Mouse (Mus musculus): Measurements from ENCODE around the gene Prmt3.

Gene Prmt3

GRCm38 (mm10) chr7:49803511-49803910, 25.4 kb downstream of the Prmt3 start:
- DNase-seq, result no peak

- DNase-seq, result no peak
These were observed 26.6 kb downstream of the Prmt3 start for GRCm38 (mm10) chr7:49804638-49805165.

GRCm38 (mm10) chr7:49805618-49806017, 27.5 kb downstream of the Prmt3 start:
- no peak for DNase-seq

GRCm38 (mm10) chr7:49807093-49807682, 29.0 kb downstream of the Prmt3 start:
- DNase-seq, result no peak

GRCm38 (mm10) chr7:49807846-49808622, 29.9 kb downstream of the Prmt3 start:
- DNase-seq, result no peak

- DNase-seq, result no peak
These were observed 31.0 kb downstream of the Prmt3 start for GRCm38 (mm10) chr7:49809100-49809499.

- DNase-seq, result no peak
These were observed 31.4 kb downstream of the Prmt3 start for GRCm38 (mm10) chr7:49809562-49809961.

GRCm38 (mm10) chr7:49811346-49811745, 33.2 kb downstream of the Prmt3 start:
- DNase-seq, result no peak

GRCm38 (mm10) chr7:49819393-49819792, 41.2 kb downstream of the Prmt3 start:
- no peak for DNase-seq

GRCm38 (mm10) chr7:49821370-49821769, 43.2 kb downstream of the Prmt3 start:
- DNase-seq, result no peak

GRCm38 (mm10) chr7:49822028-49822427, 43.9 kb downstream of the Prmt3 start:
- no peak for DNase-seq

GRCm38 (mm10) chr7:49823595-49823994, 45.4 kb downstream of the Prmt3 start:
- DNase-seq, result no peak

GRCm38 (mm10) chr7:49824043-49824442, 45.9 kb downstream of the Prmt3 start:
- DNase-seq, result no peak

GRCm38 (mm10) chr7:49824581-49824980, 46.4 kb downstream of the Prmt3 start:
- DNase-seq, result no peak

GRCm38 (mm10) chr7:49825492-49825891, 47.3 kb downstream of the Prmt3 start:
- DNase-seq, result no peak

GRCm38 (mm10) chr7:49827920-49828319, 49.8 kb downstream of the Prmt3 start:
- no peak for DNase-seq

- DNase-seq, result peak; percentile 55
These were observed 64.5 kb downstream of the Prmt3 start for GRCm38 (mm10) chr7:49842366-49843282.

GRCm38 (mm10) chr7:49843304-49843933, 65.3 kb downstream of the Prmt3 start:
- no peak for DNase-seq

GRCm38 (mm10) chr7:49847939-49848338, 69.8 kb downstream of the Prmt3 start:
- no peak for DNase-seq

- no peak for DNase-seq
These were observed 75.4 kb downstream of the Prmt3 start for GRCm38 (mm10) chr7:49853342-49854181.

GRCm38 (mm10) chr7:49857347-49857746, 79.2 kb downstream of the Prmt3 start:
- DNase-seq, result no peak

GRCm38 (mm10) chr7:49858257-49858656, 80.1 kb downstream of the Prmt3 start:
- no peak for DNase-seq
